Comparison of ENCODE assay signal across 1 mouse cellular context in genomic region chr1:135110075-135110474, GRCm38 (mm10).
A peak's percentile ranks its signal among the peaks of the same experiment; 100 is the strongest.
TF ChIP-seq lines count a peak whose summit lies in the region.

No protein-coding gene starts in this region.

TF ChIP-seq in MEL, 35 proteins besides CTCF, POLR2A, EP300 and RAD21:
- TF ChIP-seq SMC3 (IDR thresholded peaks at IDR 0.05; ENCODE audit: low read depth, low read length) (peak; percentile 69), JUND (IDR thresholded peaks at IDR 0.05; ENCODE audit: low read depth, low read length) (no peak), USF2 (IDR thresholded peaks at IDR 0.05; ENCODE audit: borderline replicate concordance in 1 of 2, insufficient read depth in 1 of 2, low read depth in 1 of 2, low read length in 2 of 2) (no peak), ZC3H11A (IDR thresholded peaks at IDR 0.05; ENCODE audit: low read depth, low read length) (peak; percentile 35; the same call in 1 of the 2 replicates), TAL1 (IDR thresholded peaks at IDR 0.05; ENCODE audit: low read length) (no peak), MAZ (IDR thresholded peaks at IDR 0.05; ENCODE audit: low read depth, low read length) (no peak), TBP (IDR thresholded peaks at IDR 0.05; ENCODE audit: low read depth, low read length) (no peak), ZKSCAN1 (IDR thresholded peaks at IDR 0.05; ENCODE audit: low read depth, low read length) (no peak)
